Mouse (Mus musculus) kidney, adult 2 months (tissue): ENCODE measurements around the gene Kirrel3. TPM values are rescaled to one million over a fixed set of nuclear protein-coding genes. Genes with fewer than 3 reads are reported as not detected.

Experiments
- DNase-seq: peaks from one replicate; pipeline ENCODE4 v3.0.0; 2021
- H3K27ac ChIP-seq: fragments of 200-500 bp; 2 replicates; pipeline ENCODE4 v1.5.1; 2012; ENCODE audit warnings: low read depth, low read length, control low read depth, inconsistent platforms; ENCODE audit not compliant: insufficient read depth
- H3K27me3 ChIP-seq: fragments of 200-500 bp; replicated peaks from 2 replicates; pipeline ENCODE4 v1.6.1; 2012; ENCODE audit warnings: mild to moderate bottlenecking, moderate library complexity, low read length, inconsistent platforms; ENCODE audit not compliant: control insufficient read depth, insufficient read depth
- H3K36me3 ChIP-seq: fragments of 200-500 bp; 2 replicates; pipeline ENCODE4 v1.6.1; 2012; ENCODE audit warnings: mild to moderate bottlenecking, moderate library complexity, low read length, inconsistent platforms; ENCODE audit not compliant: control insufficient read depth, insufficient read depth
- H3K4me1 ChIP-seq: fragments of 200-500 bp; 2 replicates; pipeline ENCODE4 v1.6.1; 2011; ENCODE audit warnings: low read length; ENCODE audit not compliant: control insufficient read depth, insufficient read depth
- H3K4me3 ChIP-seq: fragments of 200-500 bp; 2 replicates; pipeline ENCODE4 v1.5.1; 2011; ENCODE audit warnings: mild to moderate bottlenecking, low read depth, low read length, control low read depth; ENCODE audit not compliant: insufficient read depth
- CTCF ChIP-seq: fragments of 200-500 bp; conservative IDR thresholded peaks from 2 replicates; pipeline ENCODE4 v1.5.1; 2011; ENCODE audit warnings: low read depth, mild to moderate bottlenecking, control low read depth, low read length, moderate library complexity, mixed read lengths; ENCODE audit not compliant: insufficient read depth, insufficient read length
- POLR2A ChIP-seq: fragments of 200-500 bp; IDR thresholded peaks from one replicate; pipeline ENCODE4 v1.6.1; 2011; ENCODE audit warnings: low read depth, low read length, control low read depth
- WGBS: fragments of 180-500 bp; shearing (Covaris S2); methylation state at CpG from one replicate; pipeline ENCODE4 v1.1.7; 2018; 5-methylcytosine and 5-hydroxymethylcytosine counted together
- polyA plus RNA-seq: library from polyadenylated mRNA; depleted of rRNA; stranded (reverse); fragments of >200 nt; gene quantifications from 2 replicates; pipeline ENCODE4 v1.2.3, GENCODE M21; 2012

The Kirrel3 gene
- polyA plus RNA-seq, 1 experiment = 0.47 TPM

GRCm38 (mm10) chr9:35052671-35053070, 567.0 kb downstream of the Kirrel3 start:
- peaks cover 1% of the 10 kb centered on the region; the same call in 1 of the 2 replicates for H3K36me3 ChIP-seq
- no peak overlapping the region for H3K27ac ChIP-seq
- H3K27me3 ChIP-seq = no peaks in the 10 kb centered on the region
- 0 out of 2 replicates have a peak, but pooled peaks cover 4% of the 10 kb centered on the region for H3K4me1 ChIP-seq
- H3K4me3 ChIP-seq = no peak overlapping the region
- TF ChIP-seq CTCF (no peak), POLR2A (no peak)
- WGBS = 96% methylated on average over 4 of the region's 4 CpGs
- no peak for DNase-seq

- Histone ChIP-seq H3K27ac (no peak overlapping the region), H3K4me3 (no peak overlapping the region), H3K36me3 (peaks cover 1% of the 10 kb centered on the region; the same call in 1 of the 2 replicates), H3K27me3 (no peaks in the 10 kb centered on the region), H3K4me1 (peaks cover 5% of the 10 kb centered on the region; the same call in 1 of the 2 replicates)
- no peak for DNase-seq
- TF ChIP-seq CTCF (no peak), POLR2A (no peak)
- WGBS = 94% methylated on average over 16 of the region's 16 CpGs
Measured at GRCm38 (mm10) chr9:35053081-35053480, 567.4 kb downstream of the Kirrel3 start.

- Histone ChIP-seq H3K27me3 (no peaks in the 10 kb centered on the region), H3K4me3 (no peak overlapping the region), H3K4me1 (peaks cover 8% of the 10 kb centered on the region; the same call in 1 of the 2 replicates), H3K36me3 (peaks cover 1% of the 10 kb centered on the region; the same call in 1 of the 2 replicates), H3K27ac (no peak overlapping the region)
- WGBS = 78% methylated on average over 3 of the region's 3 CpGs
- no peak for DNase-seq
- TF ChIP-seq POLR2A = no peak
- no peak for TF ChIP-seq CTCF
Measured at GRCm38 (mm10) chr9:35053669-35054068, 568.0 kb downstream of the Kirrel3 start.

GRCm38 (mm10) chr9:35055528-35056330, 570.0 kb downstream of the Kirrel3 start:
- Histone ChIP-seq H3K4me3 (no peak overlapping the region), H3K4me1 (peaks cover 12% of the 10 kb centered on the region; the same call in 1 of the 2 replicates), H3K27me3 (no peaks in the 10 kb centered on the region), H3K36me3 (peaks cover 1% of the 10 kb centered on the region; the same call in 1 of the 2 replicates), H3K27ac (no peak overlapping the region)
- no peak for DNase-seq
- TF ChIP-seq CTCF (no peak), POLR2A (no peak)
- WGBS = 83% methylated on average over 11 of the region's 11 CpGs

GRCm38 (mm10) chr9:35056611-35057010, 570.9 kb downstream of the Kirrel3 start:
- H3K36me3 ChIP-seq = peaks cover 1% of the 10 kb centered on the region; the same call in 1 of the 2 replicates
- no peaks in the 10 kb centered on the region for H3K27me3 ChIP-seq
- peaks cover 9% of the 10 kb centered on the region; the same call in 1 of the 2 replicates for H3K4me1 ChIP-seq
- peak overlapping the region; percentile 30; the same call in 1 of the 2 replicates for H3K27ac ChIP-seq
- TF ChIP-seq CTCF = no peak
- DNase-seq = no peak
- no peak overlapping the region for H3K4me3 ChIP-seq
- WGBS = 80% methylated on average over 3 of the region's 3 CpGs

- Histone ChIP-seq H3K27me3 (no peaks in the 10 kb centered on the region), H3K36me3 (peaks cover 1% of the 10 kb centered on the region; the same call in 1 of the 2 replicates), H3K4me3 (no peak overlapping the region), H3K4me1 (peaks cover 9% of the 10 kb centered on the region; the same call in 1 of the 2 replicates), H3K27ac (peak overlapping the region; percentile 25)
- DNase-seq = no peak
- TF ChIP-seq POLR2A (no peak), CTCF (no peak)
- WGBS = 94% methylated on average over 6 of the region's 6 CpGs
Measured at GRCm38 (mm10) chr9:35057631-35058030, 571.9 kb downstream of the Kirrel3 start.

GRCm38 (mm10) chr9:35058186-35058585, 572.5 kb downstream of the Kirrel3 start:
- 38% methylated on average over 4 of the region's 4 CpGs for WGBS
- H3K4me1 ChIP-seq = peaks cover 9% of the 10 kb centered on the region; the same call in 1 of the 2 replicates
- H3K4me3 ChIP-seq = no peak overlapping the region
- H3K27ac ChIP-seq = peak overlapping the region; percentile 73
- no peak for TF ChIP-seq POLR2A
- TF ChIP-seq CTCF = no peak
- H3K36me3 ChIP-seq = peaks cover 1% of the 10 kb centered on the region; the same call in 1 of the 2 replicates
- no peaks in the 10 kb centered on the region for H3K27me3 ChIP-seq
- peak; percentile 45 for DNase-seq
